Mouse (Mus musculus): ENCODE measurements around the gene Gabpa.
A peak's percentile ranks its signal among the peaks of the same experiment; 100 is the strongest.

Gabpa gene

DNA sequence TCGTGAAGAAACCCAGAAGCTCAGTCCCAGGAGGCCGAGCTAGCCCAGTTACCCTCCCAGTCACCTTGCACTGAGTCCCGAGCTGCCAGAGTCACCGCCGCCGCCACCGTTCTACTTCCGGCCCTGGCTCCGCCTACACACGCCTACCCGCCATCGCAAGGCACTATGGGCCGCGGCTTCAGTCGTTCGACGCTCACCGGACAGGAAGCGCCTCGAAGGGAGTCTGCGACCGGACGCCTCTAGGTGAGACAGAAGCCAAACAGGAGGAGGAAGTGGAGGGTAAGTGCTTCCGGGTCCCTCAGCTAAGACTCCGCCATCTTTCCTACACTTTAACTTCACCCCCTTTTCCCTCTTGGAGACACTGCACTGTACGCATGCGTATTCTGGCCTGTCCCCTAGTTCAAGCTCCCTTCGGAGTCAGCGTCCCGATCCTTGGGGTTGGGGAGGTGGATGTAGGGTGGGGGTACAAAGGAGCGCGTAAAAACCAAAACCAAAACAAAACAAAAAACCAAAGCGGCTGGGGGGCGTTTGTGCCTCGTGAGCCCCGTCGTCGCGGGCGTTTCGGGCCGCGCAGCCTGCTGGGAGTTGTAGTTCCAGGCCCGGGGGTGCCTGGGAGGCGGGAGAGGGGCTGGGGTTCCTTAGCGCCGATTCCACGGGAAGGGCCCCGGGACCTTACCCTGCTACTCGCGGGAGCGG lies at the start of gene Gabpa:
Gene Gabpa (plus strand): TSS at position 181 of the 696 bp plus-strand sequence.
- DNase-seq (ENCODE audit: low spot score in 2 of 2) = peak; percentile 84 to 93

- no peak for DNase-seq (ENCODE audit: low spot score in 2 of 2)
Observed at GRCm38 (mm10) chr16:84784966-84785365, 49.8 kb upstream of the Gabpa start.

DNA sequence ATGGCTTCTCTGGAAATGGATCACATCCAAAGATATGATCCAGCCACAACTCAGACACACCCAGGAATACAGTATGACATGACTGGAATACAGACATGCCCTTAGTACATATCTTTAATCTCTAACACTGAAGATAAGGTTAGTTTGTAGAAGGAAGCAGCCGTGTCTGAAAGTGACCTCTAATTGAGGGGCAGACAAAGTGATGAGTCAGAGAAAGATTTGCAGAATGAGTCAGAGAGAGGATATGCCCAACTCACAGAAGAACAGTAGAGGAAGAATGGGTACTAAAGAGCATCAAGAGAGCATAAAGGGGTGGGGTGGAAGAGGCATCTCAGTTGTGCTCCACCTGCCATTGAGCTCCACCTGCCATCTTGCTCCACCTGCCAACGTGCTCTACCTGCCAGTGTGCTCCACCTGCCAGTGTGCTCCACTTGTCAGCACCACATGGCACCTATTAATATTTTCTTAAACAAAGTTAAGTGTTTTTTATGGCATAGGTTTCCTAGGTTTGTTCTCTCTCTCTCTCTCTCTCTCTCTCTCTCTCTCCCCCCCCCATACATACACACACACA lies 44.0 kb upstream of the Gabpa start:
- DNase-seq (ENCODE audit: low spot score in 2 of 2) = no peak

GRCm38 (mm10) chr16:84793401-84793800 lies 41.3 kb upstream of the Gabpa start:
- no peak for DNase-seq (ENCODE audit: low spot score in 2 of 2)

DNA sequence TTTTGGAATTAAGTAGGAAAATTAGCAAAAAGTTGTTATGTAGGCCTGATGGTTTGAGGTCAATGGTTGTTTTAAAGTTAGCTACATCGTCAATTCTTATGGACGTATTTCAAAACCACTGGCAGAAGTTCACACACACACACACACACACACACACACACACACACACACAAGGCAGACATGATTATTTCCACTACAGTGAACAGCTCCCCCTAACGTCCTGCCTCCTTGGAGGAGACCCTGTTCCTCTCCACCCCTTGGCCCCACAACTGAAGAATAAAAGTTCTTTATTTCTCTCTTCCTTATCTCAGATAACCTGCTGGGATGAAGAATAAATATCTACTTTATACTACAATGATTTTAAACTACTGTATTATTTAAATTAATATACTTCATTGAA lies 39.4 kb upstream of the Gabpa start:
- no peak for DNase-seq (ENCODE audit: low spot score in 2 of 2)

GRCm38 (mm10) chr16:84796678-84797077 lies 38.0 kb upstream of the Gabpa start:
- no peak for DNase-seq (ENCODE audit: low spot score in 2 of 2)

DNA sequence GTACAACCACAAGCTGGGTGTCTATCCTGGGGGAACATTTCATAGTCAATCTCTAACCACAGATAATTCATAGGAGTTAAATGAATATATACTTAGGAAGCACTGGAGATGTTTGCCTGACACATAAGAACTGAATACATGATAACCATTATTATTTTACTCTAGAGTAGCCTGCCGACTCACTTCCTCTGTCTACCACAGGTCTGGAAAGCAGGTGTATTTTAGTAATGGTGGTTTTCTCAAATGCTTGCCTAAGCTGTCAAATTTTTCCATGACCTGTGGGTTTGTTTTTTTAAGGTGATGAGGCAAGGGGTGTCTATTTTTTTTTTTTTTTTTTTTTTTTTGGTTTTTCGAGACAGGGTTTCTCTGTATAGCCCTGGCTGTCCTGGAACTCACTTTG lies 34.7 kb upstream of the Gabpa start:
- DNase-seq (ENCODE audit: low spot score in 2 of 2) = no peak

GRCm38 (mm10) chr16:84802217-84802616 lies 32.5 kb upstream of the Gabpa start:
- DNase-seq (ENCODE audit: low spot score in 2 of 2) = peak in 1 of 2 experiments; percentile 19

DNA sequence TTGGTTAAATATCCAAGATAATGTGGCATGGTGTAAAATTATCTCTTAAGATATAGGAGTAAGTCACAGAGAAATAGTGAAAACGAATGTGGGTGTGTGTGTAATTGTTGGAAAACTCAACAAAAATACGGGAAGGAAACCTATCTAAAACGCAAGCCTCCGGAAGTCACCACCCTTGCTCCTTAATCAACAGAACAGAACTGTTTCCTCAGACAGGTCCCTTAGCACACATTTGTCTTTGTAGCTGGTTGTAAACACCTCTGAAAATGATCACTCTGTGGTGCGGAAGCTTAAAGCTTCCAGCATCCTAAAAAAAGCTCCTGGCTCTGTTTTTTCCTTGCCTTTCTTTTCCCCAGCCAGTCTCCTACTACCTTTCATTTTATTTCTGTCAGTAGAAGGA lies 29.9 kb upstream of the Gabpa start:
- no peak for DNase-seq (ENCODE audit: low spot score in 2 of 2)

DNA sequence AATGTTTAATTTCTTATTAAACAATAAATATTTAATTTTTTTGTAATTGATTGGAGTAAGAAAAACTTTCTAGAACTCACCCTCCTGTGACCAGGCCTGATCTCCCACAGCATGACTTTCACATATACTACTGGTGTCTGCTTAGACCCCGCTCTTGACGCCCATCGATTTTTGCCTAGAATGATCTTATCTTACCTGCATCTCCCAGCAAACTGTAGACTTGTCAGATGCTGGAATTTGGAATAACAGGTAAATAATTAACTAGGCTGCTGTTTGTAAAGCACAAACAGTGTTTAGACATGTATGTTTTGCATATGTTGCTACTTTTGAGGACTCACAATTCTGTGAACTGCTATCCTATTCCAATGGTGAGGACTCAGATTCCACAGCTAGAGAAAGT lies 28.6 kb upstream of the Gabpa start:
- no peak for DNase-seq (ENCODE audit: low spot score in 2 of 2)

- DNase-seq (ENCODE audit: low spot score in 2 of 2) = no peak
Observed at GRCm38 (mm10) chr16:84807874-84808273, 26.9 kb upstream of the Gabpa start.

DNA sequence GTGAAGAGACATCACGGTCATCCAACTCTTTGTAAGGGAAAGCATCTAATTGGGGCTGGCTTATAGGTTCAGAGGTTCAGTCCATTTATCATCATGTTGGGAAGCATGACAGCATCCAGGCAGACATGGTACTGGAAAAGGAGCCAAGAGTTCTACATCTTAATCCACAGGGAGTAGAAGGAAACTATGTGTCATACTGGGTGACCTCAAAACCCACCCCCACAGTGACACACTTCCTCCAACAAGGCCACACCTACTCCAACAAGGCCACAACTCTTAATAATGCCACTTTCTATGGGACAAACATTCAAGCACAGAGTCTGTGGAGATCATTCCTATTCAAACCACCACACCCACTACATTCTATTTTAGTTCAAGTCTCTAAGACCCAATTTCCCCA lies 24.5 kb upstream of the Gabpa start:
- DNase-seq (ENCODE audit: low spot score in 2 of 2) = no peak

- DNase-seq (ENCODE audit: low spot score in 2 of 2) = no peak
Observed at GRCm38 (mm10) chr16:84813852-84814251, 20.9 kb upstream of the Gabpa start.

DNA sequence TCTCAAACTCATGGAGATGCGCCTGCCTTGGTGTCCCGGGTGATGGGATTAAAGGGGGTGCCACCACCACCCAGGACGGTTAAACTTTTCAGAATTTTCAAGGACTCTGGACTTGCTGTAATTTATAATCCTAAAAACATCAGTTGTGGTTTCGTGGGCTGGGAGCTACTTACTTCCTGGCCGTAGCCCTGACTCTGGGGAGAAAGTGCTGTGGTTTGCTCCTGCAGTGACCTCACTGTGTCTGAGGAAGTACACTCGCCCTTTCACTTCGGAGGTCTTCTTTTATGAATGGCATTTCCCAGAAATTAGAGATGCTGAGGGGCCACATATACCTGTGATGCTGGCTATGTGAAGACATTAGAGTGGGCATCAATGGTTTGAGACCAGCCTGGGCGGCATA lies 20.2 kb upstream of the Gabpa start:
- no peak for DNase-seq (ENCODE audit: low spot score in 2 of 2)

- DNase-seq (ENCODE audit: low spot score in 2 of 2) = peak in 1 of 2 experiments; percentile 28
Observed at GRCm38 (mm10) chr16:84817423-84817822, 17.3 kb upstream of the Gabpa start.

DNA sequence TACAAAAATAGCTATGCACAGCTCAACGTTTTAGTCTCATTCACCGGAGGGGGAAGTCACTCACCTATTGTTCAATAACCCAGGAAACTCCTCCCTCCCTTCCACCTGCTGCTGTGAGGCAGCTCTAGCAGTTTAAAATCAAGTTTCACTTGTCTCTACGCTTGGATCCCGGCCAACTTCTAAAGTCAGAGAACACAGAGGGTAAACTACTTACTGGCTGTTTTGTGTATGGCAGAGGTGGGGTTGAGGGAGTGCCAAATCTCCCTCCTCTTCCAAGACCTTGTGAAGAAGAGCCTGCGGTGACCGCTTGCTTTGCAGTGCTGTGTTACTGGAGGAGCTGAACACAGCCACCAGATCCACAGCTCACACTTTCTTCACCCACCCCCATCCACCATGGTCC lies 9.7 kb upstream of the Gabpa start:
- DNase-seq (ENCODE audit: low spot score in 2 of 2) = no peak

GRCm38 (mm10) chr16:84831696-84832095 lies 3.0 kb upstream of the Gabpa start:
- no peak for DNase-seq (ENCODE audit: low spot score in 2 of 2)

DNA sequence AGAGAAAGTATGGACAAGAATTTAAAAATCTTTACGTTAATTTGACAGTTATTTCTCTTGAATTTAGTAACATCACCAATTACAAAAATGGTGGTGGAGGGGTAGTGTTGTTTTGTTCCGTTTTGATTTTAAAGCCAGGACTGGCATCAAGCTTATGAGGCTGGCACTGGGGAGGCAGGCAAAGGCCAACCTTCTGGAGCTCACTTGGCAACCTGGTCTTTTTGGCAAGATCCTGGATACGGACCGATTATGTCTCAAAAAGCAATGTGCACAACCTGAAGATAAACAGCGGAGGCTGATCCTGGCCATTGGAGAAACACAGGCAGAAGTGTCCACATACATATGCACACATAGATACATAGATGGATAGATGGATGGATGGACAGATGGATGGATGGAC lies 2.0 kb upstream of the Gabpa start:
- DNase-seq (ENCODE audit: low spot score in 2 of 2) = no peak

DNA sequence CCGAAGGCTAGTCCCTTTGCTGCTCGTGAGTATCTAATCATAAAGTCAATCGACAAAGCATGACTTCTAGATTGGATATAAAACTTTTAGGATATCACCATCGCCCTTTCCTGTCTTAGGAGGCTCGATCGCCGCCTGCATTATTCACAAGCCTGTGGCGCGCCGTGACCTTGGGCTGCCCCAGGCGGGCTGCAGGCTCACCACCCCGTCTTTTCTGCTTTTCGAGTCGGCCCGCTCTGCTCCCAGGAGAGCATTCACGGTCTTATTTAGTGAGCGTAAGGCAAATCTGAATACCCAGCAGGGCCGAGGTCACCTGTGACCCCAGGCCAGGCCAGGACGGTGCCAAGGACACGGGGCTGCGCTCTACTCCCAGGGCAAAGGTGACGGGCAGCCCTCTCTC lies 381 bp upstream of the Gabpa start:
- no peak for DNase-seq (ENCODE audit: low spot score in 2 of 2)

DNA sequence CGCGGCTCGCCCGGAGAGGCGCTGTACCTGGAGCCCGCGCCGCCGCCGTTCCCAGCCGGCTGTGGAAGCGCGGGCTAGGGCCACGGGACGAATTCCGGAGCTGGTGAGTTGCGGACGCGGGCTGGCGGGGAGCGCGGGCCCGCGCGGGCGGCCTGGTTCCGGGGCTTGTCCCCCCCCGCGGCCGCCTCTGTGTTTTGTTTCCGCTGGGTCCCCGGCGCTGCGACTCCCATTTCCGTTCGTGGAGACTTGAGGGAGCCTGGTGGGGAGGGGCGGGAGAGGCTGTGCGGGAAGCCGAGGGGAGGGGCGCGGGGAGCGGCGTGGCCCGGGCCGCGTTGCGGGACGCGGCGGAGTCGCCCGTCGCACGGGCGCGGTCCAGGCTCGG lies 707 bp downstream of the Gabpa start, which contains the start of gene Atp5j:
Gene Atp5j (minus strand): TSS at position 185 of the 382 bp plus-strand sequence.
- peak in 1 of 2 experiments; percentile 69 for DNase-seq (ENCODE audit: low spot score in 2 of 2)

GRCm38 (mm10) chr16:84835823-84836743 lies 1.4 kb downstream of the Gabpa start:
- DNase-seq (ENCODE audit: low spot score in 2 of 2) = peak; percentile 56 to 61

DNA sequence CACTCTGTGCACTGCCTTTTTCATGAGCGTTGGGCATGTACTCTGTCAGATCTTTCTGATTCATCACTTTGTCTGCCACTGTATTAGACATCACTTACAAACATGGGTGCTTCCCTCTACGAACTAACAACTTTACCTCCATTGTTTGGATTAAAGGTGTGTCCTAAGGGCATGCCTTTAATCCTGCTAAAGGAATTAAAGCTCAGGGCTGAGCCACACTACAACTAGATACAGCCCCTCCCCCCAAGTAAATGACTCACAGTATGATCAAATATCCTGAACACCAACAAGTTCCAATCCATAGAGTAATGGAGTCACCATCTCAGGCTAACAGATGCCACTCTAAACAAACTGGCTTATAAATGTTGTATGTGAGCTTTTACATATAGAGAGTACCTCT lies 3.9 kb downstream of the Gabpa start:
- DNase-seq (ENCODE audit: low spot score in 2 of 2) = no peak

DNA sequence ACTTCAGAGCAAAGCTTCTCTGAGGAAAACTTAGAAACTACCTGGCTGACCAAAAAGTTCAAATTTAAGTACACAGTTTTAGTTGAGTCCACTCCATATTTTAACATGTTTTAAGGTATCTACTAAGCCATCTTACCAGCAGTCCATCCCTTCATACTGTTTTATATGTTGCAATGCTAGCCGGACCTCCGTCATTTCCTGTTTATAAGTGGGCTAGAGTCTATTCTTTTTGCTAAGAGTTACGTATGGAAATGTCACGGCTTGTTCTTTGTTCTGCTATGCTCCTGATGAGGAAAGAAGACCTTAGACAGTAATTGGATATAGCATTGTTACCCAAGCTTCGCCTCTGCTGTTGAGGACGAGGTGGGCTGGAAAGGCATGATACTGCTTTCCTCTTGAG lies 18.8 kb downstream of the Gabpa start:
- no peak for DNase-seq (ENCODE audit: low spot score in 2 of 2)

Measured in spleen, postnatal 10 days (tissue).